Comparison of ENCODE assay signal across 32 mouse cellular contexts in the genomic region with DNA sequence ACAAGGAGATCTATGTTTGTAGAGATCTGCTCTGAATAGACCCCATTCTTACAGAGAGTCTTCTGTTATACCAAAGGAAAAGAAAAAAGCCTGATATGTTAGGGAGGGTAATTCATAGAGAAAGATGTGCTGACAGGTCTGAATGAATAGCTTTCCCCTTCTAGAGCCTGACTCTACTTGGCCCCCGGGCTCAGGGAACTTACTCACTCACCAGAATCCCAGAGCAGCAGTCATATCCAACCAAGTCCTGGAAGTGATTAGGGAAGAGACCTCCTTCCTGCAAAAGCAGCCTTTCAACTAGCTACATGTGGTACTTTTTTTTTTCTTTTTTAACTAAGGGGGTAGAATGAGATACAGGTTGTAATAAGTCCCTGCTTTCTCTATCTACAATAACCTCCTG.
DNase-seq lines count a peak whose midpoint lies in the region; ATAC-seq and TF ChIP-seq lines count a peak whose summit lies in the region.
"Had no signal": no experiment of that assay in that cellular context is flagged by ENCODE, and none has a peak within 500 bp of the region (broad histone marks: within the 10 kb centered on the region; RNA-seq: fewer than 3 reads in every experiment).

No protein-coding gene starts in this region.

- peak; percentile 22 for DNase-seq in limb, embryonic 11.5 days (ENCODE audit: low spot score)
- no peak for DNase-seq in limb, embryonic 10.5 days (ENCODE audit: low spot score)
- peak; percentile 51 for DNase-seq in embryonic facial prominence, embryonic 11.5 days (ENCODE audit: low spot score)
- DNase-seq in limb, embryonic 14.5 days (ENCODE audit: low spot score): peak; percentile 45
- DNase-seq in hindbrain, embryonic 14.5 days (ENCODE audit: low spot score): no peak
- DNase-seq in forebrain, postnatal 0 days: no peak
- DNase-seq in urinary bladder, postnatal 4 days (ENCODE audit: low spot score in 2 of 2): no peak
- DNase-seq: adrenal gland, postnatal 25 days; cerebellum, adult 11-12 months; cerebellum, adult 9-11 months; gastrocnemius, postnatal 10 days; kidney, adult 9 months; kidney, postnatal 10 days; layer of hippocampus, adult 9-11 months; lung, adult 18-20 months; lung, postnatal 4 days; retina, postnatal 1 day; right cerebral cortex, postnatal 14 days; thymus, postnatal 14 days had no signal

- H3K4me3 ChIP-seq in limb, embryonic 11.5 days (ENCODE audit: low read depth, low read length): no peak overlapping the region
- no peak overlapping the region for H3K4me3 ChIP-seq in limb, embryonic 10.5 days
- H3K4me3 ChIP-seq in embryonic facial prominence, embryonic 11.5 days (ENCODE audit: low read depth, low read length): no peak overlapping the region
- H3K4me3 ChIP-seq in limb, embryonic 14.5 days (replicated peaks; ENCODE audit: low read length): no peak overlapping the region
- H3K4me3 ChIP-seq in hindbrain, embryonic 14.5 days (replicated peaks; ENCODE audit: low read length): no peak overlapping the region
- no peak overlapping the region for H3K4me3 ChIP-seq in forebrain, postnatal 0 days (ENCODE audit: low read depth, low read length)
- H3K4me3 ChIP-seq: embryonic facial prominence, embryonic 15.5 days; heart, embryonic 10.5 days; heart, embryonic 15.5 days; hindbrain, embryonic 12.5 days; limb, embryonic 13.5 days; liver, embryonic 12.5 days; megakaryocyte, embryonic 14.5 days; midbrain, embryonic 15.5 days; neural tube, embryonic 15.5 days; stomach, embryonic 15.5 days had no signal

- no peaks in the 10 kb centered on the region for H3K27me3 ChIP-seq in limb, embryonic 11.5 days (ENCODE audit: control insufficient read depth, insufficient read depth, low read length)
- no peaks in the 10 kb centered on the region for H3K27me3 ChIP-seq in limb, embryonic 10.5 days (ENCODE audit: low read depth, poor library complexity, severe bottlenecking)
- no peaks in the 10 kb centered on the region for H3K27me3 ChIP-seq in embryonic facial prominence, embryonic 11.5 days (ENCODE audit: control insufficient read depth, insufficient read depth, low read length)
- no peaks in the 10 kb centered on the region for H3K27me3 ChIP-seq in limb, embryonic 14.5 days (ENCODE audit: control insufficient read depth, insufficient read depth, low read length)
- H3K27me3 ChIP-seq in hindbrain, embryonic 14.5 days (ENCODE audit: control insufficient read depth, insufficient read depth, low read length): no peaks in the 10 kb centered on the region
- H3K27me3 ChIP-seq in forebrain, postnatal 0 days (ENCODE audit: insufficient read depth, low read length): no peaks in the 10 kb centered on the region
- H3K27me3 ChIP-seq: embryonic facial prominence, embryonic 15.5 days; heart, embryonic 15.5 days; hindbrain, embryonic 12.5 days; limb, embryonic 13.5 days; liver, embryonic 12.5 days; megakaryocyte, embryonic 14.5 days; midbrain, embryonic 15.5 days; neural tube, embryonic 15.5 days; stomach, embryonic 15.5 days had no signal

- TF ChIP-seq POLR2A in limb, embryonic 14.5 days (IDR thresholded peaks at IDR 0.05; ENCODE audit: borderline replicate concordance, extremely low read depth, insufficient read depth, insufficient read length): no peak

- H3K36me3 ChIP-seq in limb, embryonic 11.5 days (ENCODE audit: control insufficient read depth, insufficient read depth, low read length): no peaks in the 10 kb centered on the region
- no peaks in the 10 kb centered on the region for H3K36me3 ChIP-seq in limb, embryonic 10.5 days
- no peaks in the 10 kb centered on the region for H3K36me3 ChIP-seq in embryonic facial prominence, embryonic 11.5 days (replicated peaks; ENCODE audit: control insufficient read depth, insufficient read depth, low read depth, low read length)
- H3K36me3 ChIP-seq in limb, embryonic 14.5 days (ENCODE audit: control insufficient read depth, insufficient read depth, low read length): no peaks in the 10 kb centered on the region
- H3K36me3 ChIP-seq in hindbrain, embryonic 14.5 days (replicated peaks; ENCODE audit: control insufficient read depth, insufficient read depth): no peaks in the 10 kb centered on the region
- H3K36me3 ChIP-seq in forebrain, postnatal 0 days (ENCODE audit: insufficient read depth): no peaks in the 10 kb centered on the region
- H3K36me3 ChIP-seq: embryonic facial prominence, embryonic 15.5 days; heart, embryonic 10.5 days; heart, embryonic 15.5 days; hindbrain, embryonic 12.5 days; limb, embryonic 13.5 days; liver, embryonic 12.5 days; midbrain, embryonic 15.5 days; neural tube, embryonic 15.5 days; stomach, embryonic 15.5 days had no signal

- no peaks in the 10 kb centered on the region for H3K9me3 ChIP-seq in limb, embryonic 11.5 days (ENCODE audit: control insufficient read depth, low read length)
- no peaks in the 10 kb centered on the region for H3K9me3 ChIP-seq in limb, embryonic 10.5 days (replicated peaks)
- no peaks in the 10 kb centered on the region for H3K9me3 ChIP-seq in embryonic facial prominence, embryonic 11.5 days (replicated peaks; ENCODE audit: control insufficient read depth, low read length)
- no peaks in the 10 kb centered on the region for H3K9me3 ChIP-seq in limb, embryonic 14.5 days (ENCODE audit: control insufficient read depth, low read length)
- H3K9me3 ChIP-seq in hindbrain, embryonic 14.5 days (ENCODE audit: control insufficient read depth, low read length): no peaks in the 10 kb centered on the region
- H3K9me3 ChIP-seq in forebrain, postnatal 0 days (ENCODE audit: low read length): no peaks in the 10 kb centered on the region
- H3K9me3 ChIP-seq: embryonic facial prominence, embryonic 15.5 days; heart, embryonic 10.5 days; heart, embryonic 15.5 days; hindbrain, embryonic 12.5 days; limb, embryonic 13.5 days; liver, embryonic 12.5 days; megakaryocyte, embryonic 14.5 days; midbrain, embryonic 15.5 days; neural tube, embryonic 15.5 days; stomach, embryonic 15.5 days had no signal

- ATAC-seq in limb, embryonic 11.5 days (ENCODE audit: insufficient number of reproducible peaks, low FRiP score, low TSS enrichment, low read depth): no peak
- no peak for ATAC-seq in embryonic facial prominence, embryonic 11.5 days (replicated peaks; ENCODE audit: insufficient number of reproducible peaks, low FRiP score, low TSS enrichment, low read depth)
- ATAC-seq in limb, embryonic 14.5 days (ENCODE audit: low FRiP score, low read depth): no peak
- ATAC-seq in hindbrain, embryonic 14.5 days (ENCODE audit: low FRiP score): no peak
- no peak for ATAC-seq in forebrain, postnatal 0 days
- ATAC-seq: forebrain, embryonic 14.5 days; intestine, postnatal 0 days; liver, embryonic 12.5 days; lung, postnatal 0 days; midbrain, embryonic 15.5 days had no signal

- no peak overlapping the region for H3K4me2 ChIP-seq in limb, embryonic 11.5 days (ENCODE audit: low read depth, severe bottlenecking)
- H3K4me2 ChIP-seq in embryonic facial prominence, embryonic 11.5 days (ENCODE audit: low read depth, low read length): no peak overlapping the region
- H3K4me2 ChIP-seq in limb, embryonic 14.5 days (replicated peaks; ENCODE audit: low read depth, low read length, severe bottlenecking): no peak overlapping the region
- H3K4me2 ChIP-seq in hindbrain, embryonic 14.5 days (replicated peaks): no peak overlapping the region
- H3K4me2 ChIP-seq in forebrain, postnatal 0 days (ENCODE audit: low read depth): no peak overlapping the region
- H3K4me2 ChIP-seq: embryonic facial prominence, embryonic 15.5 days; heart, embryonic 15.5 days; hindbrain, embryonic 12.5 days; limb, embryonic 13.5 days; liver, embryonic 12.5 days; midbrain, embryonic 15.5 days; neural tube, embryonic 15.5 days; stomach, embryonic 15.5 days had no signal

- TF ChIP-seq CTCF in forebrain, postnatal 0 days (IDR thresholded peaks at IDR 0.05; ENCODE audit: low read depth): no peak

- 13% methylated on average over 1 of the region's 1 CpGs for WGBS in limb, embryonic 11.5 days
- 33% methylated on average over 1 of the region's 1 CpGs for WGBS in limb, embryonic 10.5 days
- WGBS in embryonic facial prominence, embryonic 11.5 days: 6% methylated on average over 1 of the region's 1 CpGs
- 17% methylated on average over 1 of the region's 1 CpGs for WGBS in limb, embryonic 14.5 days
- 41% methylated on average over 1 of the region's 1 CpGs for WGBS in hindbrain, embryonic 14.5 days
- 46% methylated on average over 1 of the region's 1 CpGs for WGBS in forebrain, postnatal 0 days

- H3K4me1 ChIP-seq in limb, embryonic 11.5 days (ENCODE audit: control insufficient read depth, insufficient read depth, low read length): no peaks in the 10 kb centered on the region
- no peaks in the 10 kb centered on the region; the same call in 1 of the 2 replicates for H3K4me1 ChIP-seq in limb, embryonic 10.5 days
- no peaks in the 10 kb centered on the region for H3K4me1 ChIP-seq in embryonic facial prominence, embryonic 11.5 days (ENCODE audit: control insufficient read depth, insufficient read depth, low read length)
- no peaks in the 10 kb centered on the region for H3K4me1 ChIP-seq in limb, embryonic 14.5 days (ENCODE audit: control insufficient read depth, insufficient read depth, low read length)
- H3K4me1 ChIP-seq in hindbrain, embryonic 14.5 days (replicated peaks; ENCODE audit: control insufficient read depth, insufficient read depth, low read length): no peaks in the 10 kb centered on the region
- no peaks in the 10 kb centered on the region for H3K4me1 ChIP-seq in forebrain, postnatal 0 days (ENCODE audit: insufficient read depth)
- H3K4me1 ChIP-seq: embryonic facial prominence, embryonic 15.5 days; heart, embryonic 10.5 days; heart, embryonic 15.5 days; hindbrain, embryonic 12.5 days; limb, embryonic 13.5 days; liver, embryonic 12.5 days; megakaryocyte, embryonic 14.5 days; midbrain, embryonic 15.5 days; neural tube, embryonic 15.5 days; stomach, embryonic 15.5 days had no signal

- no peak overlapping the region for H3K9ac ChIP-seq in limb, embryonic 11.5 days (ENCODE audit: low read length)
- H3K9ac ChIP-seq in embryonic facial prominence, embryonic 11.5 days (replicated peaks; ENCODE audit: low read length): no peak overlapping the region
- no peak overlapping the region for H3K9ac ChIP-seq in limb, embryonic 14.5 days (ENCODE audit: low read depth, low read length, severe bottlenecking)
- H3K9ac ChIP-seq in hindbrain, embryonic 14.5 days: no peak overlapping the region
- H3K9ac ChIP-seq in forebrain, postnatal 0 days: no peak overlapping the region
- H3K9ac ChIP-seq: embryonic facial prominence, embryonic 15.5 days; heart, embryonic 15.5 days; hindbrain, embryonic 12.5 days; limb, embryonic 13.5 days; liver, embryonic 12.5 days; midbrain, embryonic 15.5 days; neural tube, embryonic 15.5 days; stomach, embryonic 15.5 days had no signal

- H3K27ac ChIP-seq in limb, embryonic 11.5 days (replicated peaks; ENCODE audit: low read depth, low read length): no peak overlapping the region
- no peak overlapping the region for H3K27ac ChIP-seq in limb, embryonic 10.5 days
- no peak overlapping the region for H3K27ac ChIP-seq in embryonic facial prominence, embryonic 11.5 days (replicated peaks; ENCODE audit: low read depth, low read length)
- no peak overlapping the region for H3K27ac ChIP-seq in limb, embryonic 14.5 days (replicated peaks; ENCODE audit: low read depth, low read length)
- no peak overlapping the region for H3K27ac ChIP-seq in hindbrain, embryonic 14.5 days
- no peak overlapping the region for H3K27ac ChIP-seq in forebrain, postnatal 0 days (ENCODE audit: low read depth, low read length)
- H3K27ac ChIP-seq: embryonic facial prominence, embryonic 15.5 days; heart, embryonic 10.5 days; heart, embryonic 15.5 days; hindbrain, embryonic 12.5 days; limb, embryonic 13.5 days; liver, embryonic 12.5 days; midbrain, embryonic 15.5 days; neural tube, embryonic 15.5 days; stomach, embryonic 15.5 days had no signal

Comparison
In these comparisons a context has a peak if more than half of its experiments do, and no peak if none do; other contexts are left out.
1. DNase-seq: peak in limb, embryonic 11.5 days (single experiment), embryonic facial prominence, embryonic 11.5 days (single experiment) and limb, embryonic 14.5 days (single experiment); none in limb, embryonic 10.5 days (single experiment), hindbrain, embryonic 14.5 days (single experiment), forebrain, postnatal 0 days (single experiment) and urinary bladder, postnatal 4 days (0 of 2).